Mouse (Mus musculus): ENCODE results near the gene Pnn. TPM values are rescaled to one million over a fixed set of nuclear protein-coding genes. Genes with fewer than 3 reads are reported as not detected.

The Pnn gene
- polyA plus RNA-seq, 1 experiment from 2014 or later = 105 TPM

GRCm38 (mm10) chr12:59077883-59078282, 11.2 kb downstream of the Pnn start:
- Histone ChIP-seq H3K9me3 (no peaks in the 10 kb centered on the region), H3K4me2 (no peak overlapping the region), H3K27me3 (no peaks in the 10 kb centered on the region), H3K36me3 (peaks cover 8% of the 10 kb centered on the region), H3K4me3 (no peak overlapping the region), H3K27ac (no peak overlapping the region), H3K4me1 (no peaks in the 10 kb centered on the region), H3K9ac (no peak overlapping the region)
- WGBS = 88% methylated on average over 3 of the region's 3 CpGs
- no peak for ATAC-seq (ENCODE audit: borderline replicate concordance, extremely low read depth, low FRiP score, low TSS enrichment)

- Histone ChIP-seq H3K4me2 (no peak overlapping the region), H3K9ac (no peak overlapping the region), H3K4me1 (no peaks in the 10 kb centered on the region), H3K27me3 (no peaks in the 10 kb centered on the region), H3K36me3 (no peaks in the 10 kb centered on the region), H3K9me3 (no peaks in the 10 kb centered on the region), H3K4me3 (no peak overlapping the region), H3K27ac (no peak overlapping the region)
- WGBS = 75% methylated on average over 4 of the region's 4 CpGs
- ATAC-seq (ENCODE audit: borderline replicate concordance, extremely low read depth, low FRiP score, low TSS enrichment) = no peak
Observed at GRCm38 (mm10) chr12:59080461-59080860, 13.8 kb downstream of the Pnn start.

- H3K9me3 ChIP-seq = no peaks in the 10 kb centered on the region
- no peak for ATAC-seq (ENCODE audit: borderline replicate concordance, extremely low read depth, low FRiP score, low TSS enrichment)
- H3K27me3 ChIP-seq = no peaks in the 10 kb centered on the region
- no peak overlapping the region for H3K4me3 ChIP-seq
- no peaks in the 10 kb centered on the region for H3K36me3 ChIP-seq
- no peak overlapping the region for H3K4me2 ChIP-seq
- no peak overlapping the region for H3K27ac ChIP-seq
- 59% methylated on average over 5 of the region's 5 CpGs for WGBS
- no peaks in the 10 kb centered on the region for H3K4me1 ChIP-seq
- H3K9ac ChIP-seq = no peak overlapping the region
Observed at GRCm38 (mm10) chr12:59084446-59084845, 17.8 kb downstream of the Pnn start.

- Histone ChIP-seq H3K9ac (no peak overlapping the region), H3K9me3 (no peaks in the 10 kb centered on the region), H3K27me3 (no peaks in the 10 kb centered on the region), H3K4me2 (no peak overlapping the region), H3K4me3 (no peak overlapping the region), H3K4me1 (no peaks in the 10 kb centered on the region), H3K36me3 (no peaks in the 10 kb centered on the region), H3K27ac (no peak overlapping the region)
- WGBS = 83% methylated on average over 5 of the region's 5 CpGs
- ATAC-seq (ENCODE audit: borderline replicate concordance, extremely low read depth, low FRiP score, low TSS enrichment) = no peak
Observed at GRCm38 (mm10) chr12:59086171-59086570, 19.5 kb downstream of the Pnn start.

GRCm38 (mm10) chr12:59093543-59093942, 26.9 kb downstream of the Pnn start:
- no peak overlapping the region for H3K4me3 ChIP-seq
- WGBS = 15% methylated on average over 2 of the region's 2 CpGs
- no peak overlapping the region for H3K27ac ChIP-seq
- H3K4me1 ChIP-seq = no peaks in the 10 kb centered on the region
- H3K9me3 ChIP-seq = no peaks in the 10 kb centered on the region
- H3K36me3 ChIP-seq = no peaks in the 10 kb centered on the region
- ATAC-seq (ENCODE audit: borderline replicate concordance, extremely low read depth, low FRiP score, low TSS enrichment) = no peak
- H3K9ac ChIP-seq = no peak overlapping the region
- no peaks in the 10 kb centered on the region for H3K27me3 ChIP-seq
- no peak overlapping the region for H3K4me2 ChIP-seq

GRCm38 (mm10) chr12:59095104-59096025, 28.7 kb downstream of the Pnn start, which contains the start of gene Mia2:
Gene Mia2, plus strand, starts transcription at chr12:59095799.
- ATAC-seq (ENCODE audit: borderline replicate concordance, extremely low read depth, low FRiP score, low TSS enrichment) = no peak
- H3K9ac ChIP-seq = no peak within 1 kb of the TSS
- no peaks in the 10 kb centered on the region for H3K27me3 ChIP-seq
- no peak within 1 kb of the TSS; the same call in 1 of the 2 replicates for H3K27ac ChIP-seq
- H3K4me2 ChIP-seq = peak within 1 kb of the TSS; percentile 28
- H3K4me3 ChIP-seq = peak within 1 kb of the TSS; percentile 13
- H3K4me1 ChIP-seq = no peaks in the 10 kb centered on the region
- 59% methylated on average over 19 of the region's 19 CpGs for WGBS
- H3K36me3 ChIP-seq = no peaks in the 10 kb centered on the region
- H3K9me3 ChIP-seq = no peaks in the 10 kb centered on the region

- Histone ChIP-seq H3K9ac (no peak overlapping the region), H3K36me3 (no peaks in the 10 kb centered on the region), H3K9me3 (no peaks in the 10 kb centered on the region), H3K27me3 (no peaks in the 10 kb centered on the region), H3K4me3 (no peak overlapping the region), H3K27ac (no peak overlapping the region), H3K4me1 (no peaks in the 10 kb centered on the region), H3K4me2 (no peak overlapping the region)
- 68% methylated on average over 5 of the region's 5 CpGs for WGBS
- ATAC-seq (ENCODE audit: borderline replicate concordance, extremely low read depth, low FRiP score, low TSS enrichment) = no peak
Observed at GRCm38 (mm10) chr12:59104771-59105170, 38.1 kb downstream of the Pnn start.

- Histone ChIP-seq H3K27ac (no peak overlapping the region), H3K36me3 (no peaks in the 10 kb centered on the region), H3K9me3 (no peaks in the 10 kb centered on the region), H3K27me3 (no peaks in the 10 kb centered on the region), H3K4me3 (no peak overlapping the region), H3K4me2 (no peak overlapping the region), H3K9ac (no peak overlapping the region), H3K4me1 (no peaks in the 10 kb centered on the region)
- no peak for ATAC-seq (ENCODE audit: borderline replicate concordance, extremely low read depth, low FRiP score, low TSS enrichment)
- 69% methylated on average over 6 of the region's 6 CpGs for WGBS
Observed at GRCm38 (mm10) chr12:59105914-59106313, 39.2 kb downstream of the Pnn start.

- Histone ChIP-seq H3K27ac (no peak overlapping the region), H3K4me1 (no peaks in the 10 kb centered on the region), H3K4me3 (no peak overlapping the region), H3K36me3 (no peaks in the 10 kb centered on the region), H3K27me3 (no peaks in the 10 kb centered on the region), H3K9me3 (no peaks in the 10 kb centered on the region), H3K4me2 (no peak overlapping the region), H3K9ac (no peak overlapping the region)
- 82% methylated on average over 5 of the region's 5 CpGs for WGBS
- ATAC-seq (ENCODE audit: borderline replicate concordance, extremely low read depth, low FRiP score, low TSS enrichment) = no peak
Observed at GRCm38 (mm10) chr12:59106491-59106890, 39.8 kb downstream of the Pnn start.

GRCm38 (mm10) chr12:59107926-59108325, 41.2 kb downstream of the Pnn start:
- 82% methylated on average over 4 of the region's 4 CpGs for WGBS
- no peak overlapping the region for H3K4me2 ChIP-seq
- H3K27ac ChIP-seq = no peak overlapping the region
- ATAC-seq (ENCODE audit: borderline replicate concordance, extremely low read depth, low FRiP score, low TSS enrichment) = no peak
- no peaks in the 10 kb centered on the region for H3K27me3 ChIP-seq
- H3K36me3 ChIP-seq = no peaks in the 10 kb centered on the region
- no peaks in the 10 kb centered on the region for H3K9me3 ChIP-seq
- no peaks in the 10 kb centered on the region for H3K4me1 ChIP-seq
- no peak overlapping the region for H3K9ac ChIP-seq
- H3K4me3 ChIP-seq = no peak overlapping the region

- Histone ChIP-seq H3K27me3 (no peaks in the 10 kb centered on the region), H3K27ac (no peak overlapping the region), H3K4me2 (no peak overlapping the region), H3K4me1 (no peaks in the 10 kb centered on the region), H3K9me3 (no peaks in the 10 kb centered on the region), H3K36me3 (no peaks in the 10 kb centered on the region), H3K4me3 (no peak overlapping the region), H3K9ac (no peak overlapping the region)
- 58% methylated on average over 3 of the region's 3 CpGs for WGBS
- no peak for ATAC-seq (ENCODE audit: borderline replicate concordance, extremely low read depth, low FRiP score, low TSS enrichment)
Observed at GRCm38 (mm10) chr12:59117184-59117583, 50.5 kb downstream of the Pnn start.
